ENCODE assay signal across 23 mouse cellular contexts in the genomic region with DNA sequence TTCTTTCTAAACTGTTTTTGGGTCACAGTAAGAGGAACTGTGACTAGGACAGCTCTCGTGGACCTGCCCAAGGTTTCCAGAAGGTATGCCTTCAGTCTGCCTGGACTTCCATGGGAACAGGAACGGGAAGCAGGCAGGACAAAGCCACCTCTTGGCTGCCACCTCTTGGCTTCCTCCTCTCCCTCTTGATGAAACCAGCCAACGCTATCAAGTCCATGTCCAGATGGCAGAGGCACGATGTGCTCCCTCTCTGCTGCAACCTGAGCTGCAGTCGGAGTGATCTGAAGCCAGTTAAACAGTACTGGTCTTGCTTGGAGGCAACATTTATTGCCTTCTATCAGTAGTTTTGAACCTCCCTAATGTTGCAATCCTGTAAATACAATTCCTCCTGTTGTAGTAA.
DNase-seq lines count a peak whose midpoint lies in the region; ATAC-seq and TF ChIP-seq lines count a peak whose summit lies in the region.
"Had no signal": no experiment of that assay in that cellular context is flagged by ENCODE, and none has a peak within 500 bp of the region (broad histone marks: within the 10 kb centered on the region; RNA-seq: fewer than 3 reads in every experiment).

No protein-coding gene starts in this region.

- WGBS in stomach, postnatal 0 days: 91% methylated on average over 5 of the region's 5 CpGs

- no peaks in the 10 kb centered on the region for H3K9me3 ChIP-seq in stomach, postnatal 0 days (ENCODE audit: control insufficient read depth, low read length)
- H3K9me3 ChIP-seq: lung, embryonic 15.5 days; megakaryocyte, embryonic 14.5 days; midbrain, embryonic 12.5 days; neural tube, embryonic 12.5 days had no signal

- TF ChIP-seq EP300 in stomach, postnatal 0 days (optimal IDR thresholded peaks at IDR 0.05): no peak

- no peak overlapping the region for H3K4me2 ChIP-seq in stomach, postnatal 0 days (replicated peaks; ENCODE audit: low read depth)
- H3K4me2 ChIP-seq: lung, embryonic 15.5 days; midbrain, embryonic 12.5 days; neural tube, embryonic 12.5 days had no signal

- H3K36me3 ChIP-seq in stomach, postnatal 0 days (ENCODE audit: control insufficient read depth, insufficient read depth, low read length): 0 out of 2 replicates have a peak, but pooled peaks cover 4% of the 10 kb centered on the region

- no peak for TF ChIP-seq CTCF in stomach, postnatal 0 days (IDR thresholded peaks at IDR 0.05; ENCODE audit: low read depth)

- no peaks in the 10 kb centered on the region for H3K4me1 ChIP-seq in stomach, postnatal 0 days (replicated peaks; ENCODE audit: control insufficient read depth, insufficient read depth)
- H3K4me1 ChIP-seq: lung, embryonic 15.5 days; megakaryocyte, embryonic 14.5 days; midbrain, embryonic 12.5 days; neural tube, embryonic 12.5 days had no signal

- H3K27me3 ChIP-seq in stomach, postnatal 0 days (ENCODE audit: control insufficient read depth, insufficient read depth, low read length): no peaks in the 10 kb centered on the region
- H3K27me3 ChIP-seq: lung, embryonic 15.5 days; megakaryocyte, embryonic 14.5 days; midbrain, embryonic 12.5 days; neural tube, embryonic 12.5 days had no signal

- 0 out of 2 replicates have a peak, but pooled peaks have one; percentile 31 for ATAC-seq in frontal cortex, adult (ENCODE audit: low TSS enrichment)
- ATAC-seq in stomach, postnatal 0 days (ENCODE audit: low FRiP score, low TSS enrichment): no peak
- ATAC-seq: forebrain, embryonic 14.5 days; hindbrain, embryonic 16.5 days had no signal

- DNase-seq in frontal cortex, postnatal 25 days (ENCODE audit: low spot score in 2 of 2): no peak
- DNase-seq in cerebellum, adult 11-12 months: peak; percentile 34
- DNase-seq in cerebellum, adult 9-11 months: peak; percentile 39
- DNase-seq in fat pad, adult 2 months (ENCODE audit: extremely low read depth, low read depth, low spot score): peak; percentile 21
- DNase-seq in layer of hippocampus, postnatal 14 days (ENCODE audit: low spot score in 2 of 2): no peak
- DNase-seq in stomach, postnatal 0 days (ENCODE audit: low spot score): no peak
- DNase-seq: adrenal gland, postnatal 25 days; kidney, adult 2 months; kidney, postnatal 36 days; layer of hippocampus, postnatal 36 days; liver; lung, postnatal 36 days; right cerebral cortex, postnatal 4 days; thymus, postnatal 4 days had no signal

- H3K27ac ChIP-seq in stomach, postnatal 0 days (replicated peaks): no peak overlapping the region
- H3K27ac ChIP-seq: layer of hippocampus, adult 2 months; lung, embryonic 15.5 days; midbrain, embryonic 12.5 days; neural tube, embryonic 12.5 days had no signal

- H3K4me3 ChIP-seq in stomach, postnatal 0 days (ENCODE audit: low read depth, low read length): no peak overlapping the region
- H3K4me3 ChIP-seq: layer of hippocampus, adult 2 months; lung, embryonic 15.5 days; megakaryocyte, embryonic 14.5 days; midbrain, embryonic 12.5 days; myocyte; neural tube, embryonic 12.5 days had no signal

- no peak overlapping the region for H3K9ac ChIP-seq in stomach, postnatal 0 days (ENCODE audit: low read length)
- H3K9ac ChIP-seq: lung, embryonic 15.5 days; midbrain, embryonic 12.5 days; neural tube, embryonic 12.5 days had no signal

Comparison
In these comparisons a context has a peak if more than half of its experiments do, and no peak if none do; other contexts are left out.
1. DNase-seq: peak in cerebellum, adult 11-12 months (single experiment), cerebellum, adult 9-11 months (single experiment) and fat pad, adult 2 months (single experiment); none in frontal cortex, postnatal 25 days (0 of 2), layer of hippocampus, postnatal 14 days (0 of 2) and stomach, postnatal 0 days (single experiment).